ENCODE assay signal across 9 mouse cellular contexts in the genomic region with DNA sequence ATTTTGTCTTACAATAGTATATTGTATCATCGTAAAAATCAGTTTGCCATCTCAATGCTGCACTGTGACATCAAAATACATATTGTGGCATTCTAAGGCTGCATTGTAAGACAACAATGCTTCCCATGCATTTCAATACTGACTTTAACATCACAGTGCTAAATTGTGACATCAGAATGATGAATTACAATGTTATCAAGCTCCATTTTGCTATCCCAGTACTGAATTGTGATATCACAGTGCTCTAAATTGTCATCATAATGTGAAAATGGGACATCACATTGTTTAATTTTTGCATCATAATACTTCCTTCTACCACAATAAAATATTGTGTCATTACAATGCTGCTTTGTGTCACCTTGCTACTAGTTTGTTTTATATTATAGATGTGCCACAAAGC.
DNase-seq lines count a peak whose midpoint lies in the region; ATAC-seq and TF ChIP-seq lines count a peak whose summit lies in the region.
"Had no signal": no experiment of that assay in that cellular context is flagged by ENCODE, and none has a peak within 500 bp of the region (broad histone marks: within the 10 kb centered on the region; RNA-seq: fewer than 3 reads in every experiment).

No protein-coding gene starts in this region.

- H3K36me3 ChIP-seq in heart, embryonic 11.5 days (ENCODE audit: control insufficient read depth, insufficient read depth, low read length): no peaks in the 10 kb centered on the region
- no peaks in the 10 kb centered on the region for H3K36me3 ChIP-seq in hindbrain, embryonic 12.5 days
- no peaks in the 10 kb centered on the region for H3K36me3 ChIP-seq in liver, postnatal 0 days (replicated peaks; ENCODE audit: insufficient read depth, low read length)

- H3K4me1 ChIP-seq in heart, embryonic 11.5 days (ENCODE audit: control insufficient read depth, insufficient read depth, low read length): no peaks in the 10 kb centered on the region
- H3K4me1 ChIP-seq in hindbrain, embryonic 12.5 days: no peaks in the 10 kb centered on the region
- no peaks in the 10 kb centered on the region for H3K4me1 ChIP-seq in liver, postnatal 0 days (ENCODE audit: insufficient read depth)
- H3K4me1 ChIP-seq: megakaryocyte, embryonic 14.5 days had no signal

- WGBS in heart, embryonic 11.5 days (ENCODE audit: insufficient replicate concordance): 90% methylated on average over 1 of the region's 1 CpGs
- WGBS in hindbrain, embryonic 12.5 days: 83% methylated on average over 1 of the region's 1 CpGs
- 79% methylated on average over 1 of the region's 1 CpGs for WGBS in liver, postnatal 0 days (ENCODE audit: insufficient replicate concordance)

- TF ChIP-seq CTCF in brain, embryonic 14.5 days (IDR thresholded peaks at IDR 0.05; ENCODE audit: borderline replicate concordance, extremely low read depth, insufficient read depth, insufficient read length): no peak
- no peak for TF ChIP-seq CTCF in liver, postnatal 0 days (IDR thresholded peaks at IDR 0.05; ENCODE audit: low read depth)

- no peak overlapping the region for H3K9ac ChIP-seq in heart, embryonic 11.5 days (ENCODE audit: low read depth, low read length)
- no peak overlapping the region for H3K9ac ChIP-seq in hindbrain, embryonic 12.5 days
- H3K9ac ChIP-seq in liver, postnatal 0 days (replicated peaks): no peak overlapping the region

- H3K27ac ChIP-seq in heart, embryonic 11.5 days (ENCODE audit: low read depth, low read length): no peak overlapping the region
- peak overlapping the region; percentile 81 for H3K27ac ChIP-seq in hindbrain, embryonic 12.5 days
- no peak overlapping the region for H3K27ac ChIP-seq in liver, postnatal 0 days (ENCODE audit: low read depth)

- ATAC-seq in heart, embryonic 11.5 days (replicated peaks; ENCODE audit: insufficient number of reproducible peaks, low FRiP score, low TSS enrichment): no peak
- ATAC-seq in hindbrain, embryonic 12.5 days (ENCODE audit: low FRiP score): peak; percentile 17; the same call in 1 of the 2 replicates
- ATAC-seq in liver, postnatal 0 days: no peak
- no peak for ATAC-seq in megakaryocyte progenitor cell, adult 5-6 weeks (replicated peaks; ENCODE audit: poor library complexity)

- H3K27me3 ChIP-seq in heart, embryonic 11.5 days (ENCODE audit: control insufficient read depth, insufficient read depth, low read length): no peaks in the 10 kb centered on the region
- no peaks in the 10 kb centered on the region for H3K27me3 ChIP-seq in hindbrain, embryonic 12.5 days
- H3K27me3 ChIP-seq in liver, postnatal 0 days (ENCODE audit: insufficient read depth, low read length): no peaks in the 10 kb centered on the region
- H3K27me3 ChIP-seq: megakaryocyte, embryonic 14.5 days had no signal

- DNase-seq in heart, adult 18-20 months: no peak
- peak; percentile 36 for DNase-seq in brain, embryonic 14.5 days (ENCODE audit: low read depth)
- no peak for DNase-seq in liver, postnatal 0 days
- no peak for DNase-seq in ovary, postnatal 36 days (ENCODE audit: low spot score)
- DNase-seq in spleen, postnatal 36 days (ENCODE audit: low spot score in 2 of 2): no peak

- no peak for TF ChIP-seq EP300 in liver, postnatal 0 days (IDR thresholded peaks at IDR 0.05; ENCODE audit: low read depth)

- no peak for TF ChIP-seq POLR2A in brain, embryonic 14.5 days (IDR thresholded peaks at IDR 0.05; ENCODE audit: borderline replicate concordance, extremely low read depth, insufficient read depth, insufficient read length, poor library complexity, severe bottlenecking)

- H3K4me2 ChIP-seq in heart, embryonic 11.5 days: peak overlapping the region; percentile 62
- H3K4me2 ChIP-seq in hindbrain, embryonic 12.5 days (replicated peaks): peak overlapping the region; percentile 53
- H3K4me2 ChIP-seq in liver, postnatal 0 days (ENCODE audit: low read depth, low read length): 0 out of 2 replicates have a peak overlapping the region, but pooled peaks have one; percentile 64

- H3K4me3 ChIP-seq in heart, embryonic 11.5 days (ENCODE audit: low read depth, low read length): peak overlapping the region; percentile 47
- no peak overlapping the region for H3K4me3 ChIP-seq in hindbrain, embryonic 12.5 days
- no peak overlapping the region for H3K4me3 ChIP-seq in liver, postnatal 0 days (ENCODE audit: low read depth, low read length)
- H3K4me3 ChIP-seq: megakaryocyte, embryonic 14.5 days had no signal

- H3K9me3 ChIP-seq in heart, embryonic 11.5 days (replicated peaks; ENCODE audit: control insufficient read depth, low read length): no peaks in the 10 kb centered on the region
- H3K9me3 ChIP-seq in hindbrain, embryonic 12.5 days (replicated peaks): no peaks in the 10 kb centered on the region
- H3K9me3 ChIP-seq in liver, postnatal 0 days (ENCODE audit: low read length): no peaks in the 10 kb centered on the region
- H3K9me3 ChIP-seq: megakaryocyte, embryonic 14.5 days had no signal
